In genomic region chr5:151189321-151189720, GRCm38 (mm10) we compare ENCODE assay signal across 8 mouse cellular contexts. TPM values are rescaled to one million over a fixed set of nuclear protein-coding genes. Genes with fewer than 3 reads are reported as not detected.
DNase-seq lines count a peak whose midpoint lies in the region; ATAC-seq and TF ChIP-seq lines count a peak whose summit lies in the region.

No protein-coding gene starts in this region.

- no peak for DNase-seq in layer of hippocampus, adult 2 months (ENCODE audit: low spot score in 2 of 2)
- DNase-seq in layer of hippocampus, postnatal 25 days (ENCODE audit: extremely low spot score in 1 of 2, low spot score in 1 of 2) = no peak
- no peak for DNase-seq in embryo, embryonic 10 days (ENCODE audit: low spot score)
- no peak for DNase-seq in cerebellum, adult 9-11 months
- no peak for DNase-seq in right cerebral cortex, adult 18-20 months

- no peak for ATAC-seq in embryonic facial prominence, embryonic 15.5 days (ENCODE audit: insufficient number of reproducible peaks, low FRiP score, low TSS enrichment, low read depth)
- no peak for ATAC-seq in intestine, embryonic 16.5 days
- no peak for ATAC-seq in neural tube, embryonic 13.5 days (ENCODE audit: low read depth)

- peaks cover 13% of the 10 kb centered on the region; the same call in 1 of the 2 replicates for H3K4me1 ChIP-seq in embryonic facial prominence, embryonic 15.5 days
- H3K4me1 ChIP-seq in intestine, embryonic 16.5 days (ENCODE audit: control insufficient read depth, insufficient read depth, low read length) = peaks cover 4% of the 10 kb centered on the region; the same call in 1 of the 2 replicates
- H3K4me1 ChIP-seq in neural tube, embryonic 13.5 days (replicated peaks) = peaks cover 17% of the 10 kb centered on the region

- peak overlapping the region; percentile 88 for H3K4me3 ChIP-seq in layer of hippocampus, adult 2 months
- H3K4me3 ChIP-seq in embryonic facial prominence, embryonic 15.5 days (replicated peaks) = peak overlapping the region; percentile 64
- peak overlapping the region; percentile 68 for H3K4me3 ChIP-seq in intestine, embryonic 16.5 days (ENCODE audit: low read length)
- H3K4me3 ChIP-seq in neural tube, embryonic 13.5 days = peak overlapping the region; percentile 46

- WGBS in embryonic facial prominence, embryonic 15.5 days = 21% methylated on average over 3 of the region's 3 CpGs
- 8% methylated on average over 3 of the region's 3 CpGs for WGBS in intestine, embryonic 16.5 days
- 29% methylated on average over 3 of the region's 3 CpGs for WGBS in neural tube, embryonic 13.5 days

- TF ChIP-seq CTCF in layer of hippocampus, adult 2 months (conservative IDR thresholded peaks at IDR 0.05) = no peak

- peak overlapping the region; percentile 89 for H3K4me2 ChIP-seq in embryonic facial prominence, embryonic 15.5 days (replicated peaks)
- H3K4me2 ChIP-seq in intestine, embryonic 16.5 days (ENCODE audit: low read depth, low read length) = peak overlapping the region; percentile 72
- H3K4me2 ChIP-seq in neural tube, embryonic 13.5 days = peak overlapping the region; percentile 75

- H3K9me3 ChIP-seq in embryonic facial prominence, embryonic 15.5 days (replicated peaks) = no peaks in the 10 kb centered on the region
- no peaks in the 10 kb centered on the region for H3K9me3 ChIP-seq in intestine, embryonic 16.5 days (ENCODE audit: control insufficient read depth, low read length)
- no peaks in the 10 kb centered on the region for H3K9me3 ChIP-seq in neural tube, embryonic 13.5 days

- H3K27ac ChIP-seq in layer of hippocampus, adult 2 months = peak overlapping the region; percentile 85
- no peak overlapping the region for H3K27ac ChIP-seq in embryonic facial prominence, embryonic 15.5 days (replicated peaks)
- H3K27ac ChIP-seq in intestine, embryonic 16.5 days (ENCODE audit: low read length) = peak overlapping the region; percentile 17; the same call in 1 of the 2 replicates
- H3K27ac ChIP-seq in neural tube, embryonic 13.5 days (replicated peaks) = peak overlapping the region; percentile 6; the same call in 1 of the 2 replicates

- H3K36me3 ChIP-seq in embryonic facial prominence, embryonic 15.5 days = no peaks in the 10 kb centered on the region
- no peaks in the 10 kb centered on the region for H3K36me3 ChIP-seq in intestine, embryonic 16.5 days (ENCODE audit: control insufficient read depth, insufficient read depth, low read length)
- H3K36me3 ChIP-seq in neural tube, embryonic 13.5 days = no peaks in the 10 kb centered on the region

- H3K9ac ChIP-seq in embryonic facial prominence, embryonic 15.5 days = peak overlapping the region; percentile 54; the same call in 1 of the 2 replicates
- H3K9ac ChIP-seq in intestine, embryonic 16.5 days (ENCODE audit: low read depth, low read length) = peak overlapping the region; percentile 75
- peak overlapping the region; percentile 72 for H3K9ac ChIP-seq in neural tube, embryonic 13.5 days

- no peaks in the 10 kb centered on the region for H3K27me3 ChIP-seq in embryonic facial prominence, embryonic 15.5 days
- no peaks in the 10 kb centered on the region for H3K27me3 ChIP-seq in intestine, embryonic 16.5 days (replicated peaks; ENCODE audit: control insufficient read depth, insufficient read depth, low read length)
- peaks cover 9% of the 10 kb centered on the region; the same call in 1 of the 2 replicates for H3K27me3 ChIP-seq in neural tube, embryonic 13.5 days

RNA-seq across cellular contexts. Expression of gene Stard13, which starts 44.3 kb away (rescaled TPM):
- 10 to 100 TPM; 18.1 to 24.8 TPM for total RNA-seq in layer of hippocampus, adult 2 months (2021)
- total RNA-seq in layer of hippocampus, postnatal 25 days (2021) = 10 to 100 TPM; 17.6 to 20.6 TPM
- polyA plus RNA-seq in embryonic facial prominence, embryonic 15.5 days (2015; fragmentation: Nextera tagmentation; extraction: Ambion mirVana) = 9.0 and 10.7 TPM in 2 replicates
- 9.7 and 10.7 TPM in 2 replicates for polyA plus RNA-seq in intestine, embryonic 16.5 days (2015; fragmentation: Nextera tagmentation; extraction: Ambion mirVana)
- polyA plus RNA-seq in neural tube, embryonic 13.5 days (2015; fragmentation: Nextera tagmentation; extraction: Ambion mirVana) = 8.5 and 10.0 TPM in 2 replicates
